Mouse (Mus musculus): ENCODE measurements at regions not wholly inside any gene's neighbourhood (a gene's known extent, or its start where the extent isn't known, plus 50 kb on each side); places are given as distances from the start of the nearest gene placed in this dataset.

- peak in 1 of 2 experiments; percentile 9 for DNase-seq (ENCODE audit: low spot score in 2 of 2)
Measured at GRCm38 (mm10) chr5:102287131-102287530, 194.1 kb upstream of the Arhgap24 start.

- no peak for DNase-seq (ENCODE audit: low spot score in 2 of 2)
Measured at GRCm38 (mm10) chr5:102290866-102291265, 190.3 kb upstream of the Arhgap24 start.

DNA sequence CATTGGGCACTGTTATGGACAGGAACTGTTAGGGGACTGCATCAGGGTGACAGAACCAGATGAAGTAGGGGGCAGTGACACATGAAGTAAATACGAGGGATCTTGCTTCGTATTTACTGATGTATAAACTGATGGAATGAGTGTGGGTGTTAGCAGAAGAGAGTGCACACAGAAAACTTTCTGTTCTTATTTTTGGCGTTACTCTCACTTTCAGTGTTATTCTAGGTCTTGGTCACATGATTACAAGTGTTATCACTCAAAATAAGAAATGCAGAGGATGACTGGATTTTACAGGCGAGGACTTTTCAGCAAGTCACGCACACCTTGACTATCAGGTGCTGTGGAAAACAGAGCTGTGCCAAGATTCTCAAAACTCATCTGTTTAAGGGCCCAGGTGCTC lies 185.6 kb upstream of the Arhgap24 start:
- no peak for DNase-seq (ENCODE audit: low spot score in 2 of 2)

DNA sequence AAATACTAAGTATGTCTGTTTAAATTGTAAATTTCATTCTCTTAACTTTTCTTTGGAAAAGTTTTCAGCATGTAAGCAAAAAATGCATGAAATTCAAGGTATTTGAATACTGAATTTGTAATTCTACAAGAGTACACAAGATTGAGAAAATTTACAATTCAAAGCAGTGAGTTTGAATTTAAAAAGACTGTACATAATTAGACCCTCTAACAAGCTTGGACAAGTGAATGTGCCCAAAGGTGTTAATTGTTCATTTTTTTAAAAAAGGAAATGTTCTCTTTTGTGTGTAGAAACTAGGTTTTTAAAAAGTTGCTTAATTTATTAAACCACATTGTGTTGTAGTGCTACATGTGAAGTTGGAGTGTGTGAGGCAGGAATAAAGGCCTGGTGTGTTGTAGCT lies 174.9 kb upstream of the Arhgap24 start:
- DNase-seq (ENCODE audit: low spot score in 2 of 2), result no peak

- DNase-seq (ENCODE audit: low spot score in 2 of 2), result no peak
Measured at GRCm38 (mm10) chr5:102306718-102307117, 174.5 kb upstream of the Arhgap24 start.

GRCm38 (mm10) chr5:102311570-102311969 lies 169.6 kb upstream of the Arhgap24 start:
- DNase-seq (ENCODE audit: low spot score in 2 of 2), result no peak

GRCm38 (mm10) chr5:102328197-102328784 lies 152.9 kb upstream of the Arhgap24 start:
- peak; percentile 8 to 72 for DNase-seq (ENCODE audit: low spot score in 2 of 2)

- peak in 1 of 2 experiments; percentile 0 for DNase-seq (ENCODE audit: low spot score in 2 of 2)
Measured at GRCm38 (mm10) chr5:102333894-102334293, 147.3 kb upstream of the Arhgap24 start.

GRCm38 (mm10) chr5:102334442-102335197 lies 146.6 kb upstream of the Arhgap24 start:
- DNase-seq (ENCODE audit: low spot score in 2 of 2), result no peak

- DNase-seq (ENCODE audit: low spot score in 2 of 2), result no peak
Measured at GRCm38 (mm10) chr5:102366481-102366880, 114.7 kb upstream of the Arhgap24 start.

DNA sequence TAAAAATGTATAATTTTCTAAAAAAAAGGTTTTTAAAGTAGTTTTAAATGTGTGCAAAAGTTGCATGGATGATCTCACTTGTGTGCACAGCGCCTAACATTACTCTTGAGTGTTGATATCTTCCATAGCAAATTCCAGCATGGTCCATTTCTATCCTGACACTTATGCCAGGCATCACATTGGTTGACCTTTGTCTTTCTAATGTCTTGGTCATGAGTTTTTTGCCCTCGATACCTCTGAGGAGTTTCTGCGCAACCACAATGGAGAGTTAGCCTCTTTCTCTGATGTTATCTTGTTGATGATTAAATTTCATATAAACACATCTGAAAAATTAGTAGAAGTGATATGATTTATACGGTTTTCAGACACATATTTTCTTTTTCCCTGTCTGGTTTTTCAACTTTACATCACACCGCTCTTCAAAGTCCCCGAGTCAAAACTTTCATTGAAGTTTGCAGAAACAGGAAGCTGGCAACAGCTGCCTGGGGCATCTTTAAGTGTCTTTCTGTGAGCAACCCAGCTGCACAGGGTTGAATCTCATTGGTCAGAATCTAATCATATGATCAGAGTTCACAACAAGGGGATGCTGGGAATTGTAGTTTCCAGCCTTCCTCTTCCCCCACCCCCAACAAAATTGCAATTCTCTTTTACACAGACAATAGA lies 107.8 kb upstream of the Arhgap24 start:
- DNase-seq (ENCODE audit: low spot score in 2 of 2), result peak in 1 of 2 experiments; percentile 47

DNA sequence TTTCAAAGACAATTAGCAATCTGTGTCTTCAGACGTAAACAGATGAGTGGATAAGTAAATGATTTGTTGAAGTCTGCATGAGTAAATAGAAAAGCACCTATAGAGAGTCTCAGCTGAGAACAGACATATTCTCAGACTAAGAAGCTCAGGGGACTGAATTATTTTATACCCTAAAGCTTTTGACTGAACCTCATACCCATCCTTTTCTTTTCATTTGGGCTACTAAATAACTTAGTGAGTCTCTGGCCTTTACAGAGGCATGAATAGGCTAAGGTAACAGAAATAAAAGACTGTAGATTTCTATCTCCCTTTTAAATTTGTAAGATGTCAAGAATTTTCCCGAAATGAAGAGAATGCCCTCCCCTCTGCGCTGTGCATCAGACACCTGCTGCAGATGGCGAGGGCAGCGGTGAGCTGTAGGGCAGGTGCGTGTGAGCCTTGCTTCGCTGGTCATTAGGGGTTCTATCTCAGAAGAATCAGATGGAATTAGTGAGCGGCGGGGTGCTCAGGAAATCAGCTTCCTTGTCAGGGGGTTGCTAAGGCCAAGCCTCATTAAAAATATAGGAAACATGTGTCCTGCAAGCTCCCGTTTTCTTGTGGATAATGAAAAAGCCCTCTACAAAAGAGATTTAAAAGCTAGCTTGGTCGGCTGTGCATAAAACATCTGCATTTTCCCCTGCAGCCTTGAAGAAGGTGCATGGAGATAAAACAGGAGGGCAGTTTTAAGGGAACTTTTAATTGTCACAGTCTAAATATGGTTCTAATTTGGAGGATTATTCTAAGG lies 107.0 kb upstream of the Arhgap24 start:
- DNase-seq (ENCODE audit: low spot score in 2 of 2), result no peak

- DNase-seq (ENCODE audit: low spot score in 2 of 2), result no peak
Measured at GRCm38 (mm10) chr5:102375339-102375738, 105.9 kb upstream of the Arhgap24 start.

DNA sequence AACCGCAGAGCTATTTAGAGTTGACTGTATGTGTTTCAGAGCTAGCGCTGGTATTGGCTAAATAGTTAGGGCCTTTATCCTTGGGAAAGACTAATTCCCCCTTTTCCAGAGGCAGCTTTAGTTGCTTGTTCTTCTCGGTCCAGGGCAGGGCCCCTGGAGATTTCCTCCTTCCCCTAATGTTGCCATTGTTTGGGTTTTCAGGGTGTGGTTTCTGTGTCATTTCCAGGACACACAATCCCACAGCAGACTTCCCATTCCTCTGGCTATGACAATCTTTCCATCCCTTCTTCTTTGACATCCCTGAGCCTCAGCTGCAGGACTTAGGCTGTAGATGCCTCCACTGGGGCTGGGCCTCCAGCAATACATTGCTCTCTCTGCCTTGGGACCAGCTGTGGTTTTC lies 87.2 kb upstream of the Arhgap24 start:
- no peak for DNase-seq (ENCODE audit: low spot score in 2 of 2)

DNA sequence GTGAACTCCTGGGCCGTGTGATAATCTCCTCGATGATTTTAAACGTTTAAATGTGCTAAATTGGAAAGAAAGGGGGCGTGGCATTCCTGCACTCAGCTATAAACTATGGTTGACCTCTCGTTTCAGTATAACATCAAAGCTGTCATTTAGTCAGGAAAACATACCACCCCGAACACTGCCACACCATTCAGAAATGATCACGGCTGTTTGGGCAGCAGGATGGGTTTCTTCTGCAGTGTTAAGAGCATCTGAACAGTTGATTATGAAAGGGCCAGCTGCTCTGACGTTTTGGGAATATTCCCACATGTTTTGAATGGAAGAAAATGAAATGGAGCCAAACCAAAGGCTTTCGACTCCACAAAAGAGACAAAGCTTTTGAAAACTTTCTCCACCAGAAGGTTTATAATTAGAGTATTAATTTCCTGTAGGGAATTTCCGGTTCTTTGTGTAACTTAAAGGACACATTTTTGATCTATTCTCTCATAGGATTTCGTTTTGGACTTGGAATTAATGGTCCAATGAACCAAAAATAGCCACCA lies 85.5 kb upstream of the Arhgap24 start:
- peak in 1 of 2 experiments; percentile 29 for DNase-seq (ENCODE audit: low spot score in 2 of 2)

DNA sequence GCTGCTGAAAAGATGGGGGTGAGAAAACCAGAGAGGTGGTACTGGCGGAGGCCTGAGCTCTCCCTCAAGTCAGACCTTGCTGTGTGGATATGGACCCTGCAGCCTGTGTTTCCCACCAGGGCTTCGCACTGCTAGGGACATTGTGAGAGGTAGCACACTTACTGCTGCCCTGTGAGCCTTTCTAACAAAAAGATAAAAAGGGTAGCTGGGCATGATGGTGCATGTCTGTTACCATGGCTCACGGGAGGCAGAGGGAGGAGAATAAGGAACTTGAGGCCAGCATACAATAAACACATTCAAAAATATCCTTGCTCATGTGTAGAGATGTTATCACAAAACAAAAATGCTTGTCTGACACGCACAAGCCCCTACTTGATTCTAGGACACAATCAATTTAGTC lies 82.2 kb upstream of the Arhgap24 start:
- no peak for DNase-seq (ENCODE audit: low spot score in 2 of 2)

DNA sequence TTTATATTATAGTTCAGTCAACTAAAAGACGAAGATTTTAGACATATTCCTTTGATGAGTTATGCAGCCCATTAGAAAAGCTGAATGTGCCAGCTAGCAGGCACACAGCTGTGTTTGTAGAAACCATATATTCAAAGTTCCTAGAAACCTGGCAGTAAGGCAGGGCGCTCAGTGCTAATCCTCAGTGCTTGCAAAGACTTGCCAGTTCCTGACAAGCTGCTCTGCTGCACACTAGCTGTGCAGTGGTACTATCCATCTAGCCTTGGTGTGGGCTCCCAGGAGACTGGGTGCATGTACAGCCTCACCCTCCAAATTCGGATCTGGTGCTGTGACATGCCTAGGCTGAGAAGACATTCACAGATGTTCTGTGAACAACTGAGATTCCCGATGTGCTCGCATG lies 63.5 kb upstream of the Arhgap24 start:
- DNase-seq (ENCODE audit: low spot score in 2 of 2), result no peak

GRCm38 (mm10) chr5:102419089-102419488 lies 62.1 kb upstream of the Arhgap24 start:
- no peak for DNase-seq (ENCODE audit: low spot score in 2 of 2)

GRCm38 (mm10) chr5:102424636-102425242 lies 56.5 kb upstream of the Arhgap24 start:
- DNase-seq (ENCODE audit: low spot score in 2 of 2), result no peak

GRCm38 (mm10) chr5:102428310-102428709 lies 52.9 kb upstream of the Arhgap24 start:
- no peak for DNase-seq (ENCODE audit: low spot score in 2 of 2)
